Mouse (Mus musculus) hindbrain, embryonic 16.5 days (tissue): ENCODE results near the gene S100b. TPM values are rescaled to one million over a fixed set of nuclear protein-coding genes. Genes with fewer than 3 reads are reported as not detected.
A peak's percentile ranks its signal among the peaks of the same experiment; 100 is the strongest.

Experiments
- ATAC-seq: fragments of 200-750 bp; cut with Nextera tagmentation; 2 replicates; pipeline ENCODE4 v1.8.0; 2017; ENCODE audit warnings: moderate TSS enrichment, moderate library complexity
- H3K27ac ChIP-seq: fragments of 300-500 bp; sonication (generic); 2 replicates; pipeline ENCODE4 v1.5.1; 2014; ENCODE audit warnings: low read depth, mild to moderate bottlenecking, control low read depth, low read length, moderate library complexity
- H3K27me3 ChIP-seq: fragments of 300-500 bp; sonication (generic); replicated peaks from 2 replicates; pipeline ENCODE4 v1.6.1; 2014; ENCODE audit warnings: low read length; ENCODE audit not compliant: control insufficient read depth, insufficient read depth
- H3K36me3 ChIP-seq: fragments of 300-500 bp; sonication (generic); 2 replicates; pipeline ENCODE4 v1.6.1; 2014; ENCODE audit warnings: mild to moderate bottlenecking, low read length, moderate library complexity, mixed read lengths; ENCODE audit not compliant: control insufficient read depth, insufficient read depth
- H3K4me1 ChIP-seq: fragments of 300-500 bp; sonication (generic); 2 replicates; pipeline ENCODE4 v1.6.1; 2014; ENCODE audit warnings: low read depth, low read length; ENCODE audit not compliant: control insufficient read depth, insufficient read depth
- H3K4me2 ChIP-seq: fragments of 300-500 bp; sonication (generic); 2 replicates; pipeline ENCODE4 v1.6.1; 2014; ENCODE audit warnings: mild to moderate bottlenecking, low read length, control low read depth, moderate library complexity
- H3K4me3 ChIP-seq: fragments of 300-500 bp; sonication (generic); 2 replicates; pipeline ENCODE4 v1.5.1; 2014; ENCODE audit warnings: mild to moderate bottlenecking, low read length, control low read depth, moderate library complexity
- H3K9ac ChIP-seq: fragments of 300-500 bp; sonication (generic); 2 replicates; pipeline ENCODE4 v1.6.1; 2014; ENCODE audit warnings: low read depth, mild to moderate bottlenecking, control low read depth, low read length, moderate library complexity
- H3K9me3 ChIP-seq: fragments of 300-500 bp; sonication (generic); 2 replicates; pipeline ENCODE4 v1.6.1; 2014; ENCODE audit warnings: mild to moderate bottlenecking, low read length, moderate library complexity; ENCODE audit not compliant: control insufficient read depth
- WGBS: fragments of 180-500 bp; shearing (Covaris S2); extraction: QIAGEN DNeasy Blood & Tissue Kit; methylation state at CpG from one replicate; pipeline ENCODE4 v1.1.7; 2014; 5-methylcytosine and 5-hydroxymethylcytosine counted together
- polyA plus RNA-seq: library from polyadenylated mRNA; unstranded; fragments of >200 nt; fragmentation: Nextera tagmentation; extraction: Ambion mirVana; gene quantifications from 2 replicates; pipeline ENCODE4 v1.2.1, GENCODE M21; 2015

The S100b gene
- polyA plus RNA-seq, 1 experiment from 2014 or later = 7.9 TPM

DNA sequence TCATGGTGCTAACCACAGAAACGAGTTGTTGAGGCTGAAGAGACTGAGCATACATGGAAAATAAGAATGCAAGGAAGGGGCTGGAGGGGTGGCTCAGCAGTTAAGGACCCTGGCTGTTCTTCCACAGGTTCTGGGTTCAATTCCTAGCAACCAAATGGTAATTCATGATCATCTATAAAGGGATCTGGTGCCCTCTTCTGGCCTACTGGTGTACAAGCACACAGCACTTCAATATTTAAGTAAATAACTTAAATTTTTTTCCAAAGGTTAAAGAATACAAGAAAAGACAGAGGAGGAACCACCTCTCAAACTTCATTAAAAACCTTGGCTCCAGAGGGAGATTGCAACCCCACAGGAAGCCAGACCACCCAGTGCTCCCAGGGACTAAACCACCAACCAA, 24.0 kb upstream of the S100b start:
- peaks cover 3% of the 10 kb centered on the region; the same call in 1 of the 2 replicates for H3K4me1 ChIP-seq
- H3K4me2 ChIP-seq = no peak overlapping the region
- no peak overlapping the region for H3K27ac ChIP-seq
- ATAC-seq = no peak
- 72% methylated on average over 1 of the region's 1 CpGs for WGBS
- no peak overlapping the region for H3K9ac ChIP-seq
- peaks cover 7% of the 10 kb centered on the region for H3K36me3 ChIP-seq
- no peaks in the 10 kb centered on the region for H3K27me3 ChIP-seq
- no peak overlapping the region for H3K4me3 ChIP-seq
- no peaks in the 10 kb centered on the region for H3K9me3 ChIP-seq

DNA sequence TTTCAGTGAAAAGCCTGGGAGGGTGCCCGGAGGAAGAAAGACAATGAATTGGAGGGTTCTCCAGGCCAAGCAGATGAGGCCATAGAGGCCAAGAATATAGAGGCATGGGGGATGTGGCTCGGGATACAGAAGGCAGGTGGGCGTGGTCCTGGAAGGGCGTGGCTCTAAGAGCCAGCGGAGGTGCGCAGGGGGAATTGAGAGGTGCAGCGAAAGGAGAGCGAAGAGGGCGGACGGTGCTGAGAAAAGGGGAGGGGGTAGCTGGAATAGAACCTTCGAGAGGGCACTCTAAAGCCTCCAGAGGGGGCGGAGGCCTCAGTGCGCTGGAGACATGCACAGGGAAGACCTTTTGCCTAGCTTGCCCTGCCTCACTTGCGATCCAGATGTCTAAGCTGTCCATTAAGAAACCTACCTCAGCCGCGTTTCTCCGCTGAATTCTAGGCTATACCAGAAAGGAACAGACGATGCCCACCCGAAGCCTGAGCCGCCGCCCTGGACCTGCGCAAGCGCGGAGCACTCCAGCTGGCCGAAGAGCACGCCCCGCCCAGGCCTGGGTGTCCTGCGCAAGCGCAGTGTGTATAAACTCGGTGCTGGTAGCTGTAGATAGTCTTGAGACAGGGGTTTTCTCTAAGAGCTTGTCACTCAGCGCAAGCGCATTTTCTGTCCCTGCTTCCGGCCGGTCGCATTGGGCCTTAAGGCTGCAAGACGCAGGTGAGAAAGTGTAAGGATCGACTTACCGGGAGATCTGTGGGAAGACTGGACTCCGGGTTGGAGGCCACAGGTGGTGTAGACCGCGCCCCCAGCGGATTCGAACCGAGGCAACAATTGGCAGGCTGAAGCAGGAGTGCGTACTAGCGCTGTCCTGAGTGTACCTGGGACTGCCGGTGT, 16.1 kb upstream of the S100b start, which contains the start of gene Prmt2:
TSS of gene Prmt2 (minus strand) at position 525 of the 885 bp plus-strand sequence.
- H3K4me2 ChIP-seq = peak within 1 kb of the TSS; percentile 74
- H3K9me3 ChIP-seq = no peaks in the 10 kb centered on the region
- H3K9ac ChIP-seq = peak within 1 kb of the TSS; percentile 89
- no peaks in the 10 kb centered on the region for H3K27me3 ChIP-seq
- H3K36me3 ChIP-seq = no peaks in the 10 kb centered on the region
- ATAC-seq = peak; percentile 98
- H3K27ac ChIP-seq = peak within 1 kb of the TSS; percentile 91
- under 1% methylated on average over 47 of the region's 47 CpGs for WGBS
- H3K4me1 ChIP-seq = peaks cover 21% of the 10 kb centered on the region
- H3K4me3 ChIP-seq = peak within 1 kb of the TSS; percentile 74

DNA sequence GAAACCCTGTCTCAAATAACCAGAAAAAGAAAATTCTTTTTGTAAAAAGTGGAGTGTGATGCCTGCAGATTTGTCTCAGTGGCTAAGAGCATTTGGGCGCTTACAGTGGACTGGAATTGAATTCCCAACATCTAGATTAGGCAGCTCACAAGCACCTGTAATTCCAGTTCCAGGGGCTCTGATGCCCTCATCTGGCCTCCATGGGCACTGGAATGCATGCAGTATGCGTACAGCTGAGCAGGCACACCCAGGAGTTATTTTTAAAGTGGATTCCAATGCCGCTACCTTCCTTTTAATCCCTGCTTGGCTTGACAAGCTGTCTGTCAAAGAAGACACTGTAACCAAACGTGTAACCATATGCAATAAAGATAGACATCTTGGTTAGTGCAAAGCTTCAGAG, 14.3 kb upstream of the S100b start:
- WGBS = 77% methylated on average over 4 of the region's 4 CpGs
- Histone ChIP-seq H3K27ac (no peak overlapping the region), H3K27me3 (no peaks in the 10 kb centered on the region), H3K36me3 (no peaks in the 10 kb centered on the region), H3K4me1 (peaks cover 20% of the 10 kb centered on the region), H3K4me3 (no peak overlapping the region), H3K9me3 (no peaks in the 10 kb centered on the region), H3K9ac (no peak overlapping the region), H3K4me2 (no peak overlapping the region)
- ATAC-seq = no peak

DNA sequence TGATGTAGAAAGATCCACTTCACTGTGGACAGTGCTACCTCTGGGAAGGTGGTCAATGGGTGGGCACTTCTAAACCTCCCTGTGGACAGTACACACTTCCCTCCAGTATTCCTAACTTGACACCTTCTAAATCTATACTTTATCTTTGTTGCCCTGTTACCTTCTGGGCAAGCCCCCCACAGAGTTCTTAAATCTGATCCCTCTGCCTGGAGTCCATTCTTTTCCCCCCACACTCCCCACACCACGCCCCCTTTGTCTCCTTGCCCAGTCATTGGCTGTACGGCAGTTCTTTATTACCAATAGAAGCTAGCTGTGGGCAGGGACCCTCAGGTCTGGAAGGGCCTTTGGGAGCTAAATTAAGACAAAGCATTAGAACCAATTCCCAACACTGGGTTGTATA, 8.5 kb upstream of the S100b start:
- Histone ChIP-seq H3K4me2 (no peak overlapping the region), H3K9me3 (no peaks in the 10 kb centered on the region), H3K4me3 (no peak overlapping the region), H3K9ac (no peak overlapping the region), H3K27ac (no peak overlapping the region), H3K36me3 (no peaks in the 10 kb centered on the region), H3K4me1 (0 out of 2 replicates have a peak, but pooled peaks cover 3% of the 10 kb centered on the region), H3K27me3 (no peaks in the 10 kb centered on the region)
- WGBS = 84% methylated on average over 2 of the region's 2 CpGs
- no peak for ATAC-seq

DNA sequence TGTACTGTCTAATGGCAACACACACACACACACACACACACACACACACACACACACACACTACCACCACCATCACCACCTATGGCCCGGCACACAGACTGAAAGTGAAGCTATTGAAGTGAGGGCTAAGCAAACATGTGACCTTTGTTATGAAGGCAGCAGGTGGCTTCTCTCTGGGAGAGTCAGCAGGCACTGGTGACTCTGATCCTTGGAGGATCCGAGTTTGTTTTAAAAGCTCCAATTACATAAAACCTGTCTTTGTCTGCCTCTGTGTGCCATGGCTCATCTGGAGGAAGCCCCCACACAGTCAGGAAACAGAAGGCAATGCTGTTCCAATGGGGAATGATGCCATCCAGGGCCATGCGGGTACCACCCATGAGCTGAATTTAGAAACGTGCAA, 7.1 kb upstream of the S100b start:
- no peaks in the 10 kb centered on the region for H3K27me3 ChIP-seq
- H3K4me3 ChIP-seq = no peak overlapping the region
- no peaks in the 10 kb centered on the region for H3K36me3 ChIP-seq
- no peak overlapping the region for H3K27ac ChIP-seq
- H3K4me1 ChIP-seq = 0 out of 2 replicates have a peak, but pooled peaks cover 3% of the 10 kb centered on the region
- no peak overlapping the region for H3K4me2 ChIP-seq
- no peak overlapping the region for H3K9ac ChIP-seq
- 57% methylated on average over 4 of the region's 4 CpGs for WGBS
- 0 out of 2 replicates have a peak, but pooled peaks have one; percentile 13 for ATAC-seq
- no peaks in the 10 kb centered on the region for H3K9me3 ChIP-seq

DNA sequence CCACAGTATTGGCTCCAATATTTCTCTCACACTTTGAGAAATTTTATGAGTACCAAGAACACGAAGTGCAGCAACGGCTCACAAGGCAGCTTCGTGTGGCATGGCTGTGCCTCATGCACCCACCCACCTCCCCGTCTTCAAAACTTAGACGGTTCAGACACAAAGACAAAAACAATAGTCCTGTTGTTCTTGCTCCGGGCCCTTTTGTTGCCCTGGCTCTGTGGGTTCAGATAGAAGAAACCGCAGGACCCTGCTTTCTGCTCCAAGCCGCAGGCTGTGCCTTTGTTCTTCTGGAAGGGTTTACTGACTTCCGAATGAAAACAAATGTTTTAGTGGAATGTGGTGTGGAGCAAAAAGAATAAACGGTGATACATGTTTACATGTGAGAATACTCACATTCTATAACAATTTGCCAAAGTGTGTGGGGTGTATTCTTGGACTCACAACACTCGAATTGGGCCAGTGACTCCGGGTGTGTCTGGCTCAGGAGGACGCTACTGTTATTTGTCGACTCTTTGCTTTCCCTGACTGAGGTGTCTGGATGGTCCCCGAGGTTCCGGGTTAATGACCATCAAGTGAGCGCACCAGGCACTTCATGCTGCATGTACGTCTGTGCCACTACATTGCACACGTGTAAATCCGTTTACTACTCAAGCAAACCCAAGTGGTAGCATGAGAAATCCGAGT, 5.5 kb upstream of the S100b start:
- ATAC-seq = no peak
- Histone ChIP-seq H3K4me2 (no peak overlapping the region), H3K9ac (no peak overlapping the region), H3K4me3 (no peak overlapping the region), H3K4me1 (peaks cover 3% of the 10 kb centered on the region), H3K9me3 (no peaks in the 10 kb centered on the region), H3K27me3 (no peaks in the 10 kb centered on the region), H3K27ac (no peak overlapping the region), H3K36me3 (no peaks in the 10 kb centered on the region)
- WGBS = 27% methylated on average over 21 of the region's 21 CpGs

DNA sequence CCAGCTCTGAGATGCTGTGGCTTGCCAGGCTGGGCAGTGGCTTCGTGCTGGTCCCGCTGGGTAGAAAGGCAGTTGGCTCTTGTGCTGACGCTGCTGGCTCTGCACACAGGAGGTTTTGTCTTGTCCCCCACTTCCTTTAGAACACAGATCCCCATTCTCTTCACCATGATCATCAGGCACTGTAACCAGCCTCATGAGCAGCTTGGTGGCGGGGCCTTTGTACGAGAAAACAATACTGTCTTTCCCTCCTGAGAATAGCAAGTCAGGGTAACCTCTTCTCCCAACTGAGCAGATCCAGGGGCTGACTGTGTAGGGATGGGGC, 5.0 kb upstream of the S100b start:
- no peak for ATAC-seq
- no peak overlapping the region for H3K4me2 ChIP-seq
- no peaks in the 10 kb centered on the region for H3K9me3 ChIP-seq

DNA sequence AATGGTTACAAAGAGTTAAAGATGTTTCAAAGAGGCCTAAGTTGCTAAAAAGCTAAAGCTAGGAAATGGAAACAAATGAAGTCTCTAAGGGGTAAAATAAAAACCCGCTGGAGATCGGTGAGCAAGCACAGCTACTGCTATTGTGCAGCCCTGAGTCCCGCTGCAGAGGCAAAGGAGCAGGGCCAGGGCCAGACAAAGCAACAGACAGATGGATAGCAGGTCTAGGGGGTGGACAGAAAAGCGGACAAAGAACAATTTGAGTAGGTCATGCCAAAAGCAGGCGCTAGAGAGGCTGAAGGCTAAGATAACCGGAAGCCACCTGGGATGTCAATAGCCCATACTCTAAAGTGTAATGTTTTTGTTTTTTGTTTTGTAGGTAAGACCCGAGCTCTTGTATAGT, 2.8 kb upstream of the S100b start:
- Histone ChIP-seq H3K27ac (no peak overlapping the region), H3K36me3 (no peaks in the 10 kb centered on the region), H3K4me1 (peaks cover 8% of the 10 kb centered on the region), H3K4me3 (no peak overlapping the region), H3K4me2 (no peak overlapping the region), H3K9ac (no peak overlapping the region), H3K9me3 (no peaks in the 10 kb centered on the region), H3K27me3 (no peaks in the 10 kb centered on the region)
- no peak for ATAC-seq
- WGBS = 57% methylated on average over 7 of the region's 7 CpGs

More for the DNA sequence above, 5.0 kb upstream of the S100b start:
- Histone ChIP-seq H3K4me1 (peaks cover 8% of the 10 kb centered on the region), H3K9ac (no peak overlapping the region), H3K27ac (no peak overlapping the region), H3K4me3 (no peak overlapping the region), H3K36me3 (no peaks in the 10 kb centered on the region), H3K27me3 (no peaks in the 10 kb centered on the region)
- WGBS = 48% methylated on average over 5 of the region's 5 CpGs

DNA sequence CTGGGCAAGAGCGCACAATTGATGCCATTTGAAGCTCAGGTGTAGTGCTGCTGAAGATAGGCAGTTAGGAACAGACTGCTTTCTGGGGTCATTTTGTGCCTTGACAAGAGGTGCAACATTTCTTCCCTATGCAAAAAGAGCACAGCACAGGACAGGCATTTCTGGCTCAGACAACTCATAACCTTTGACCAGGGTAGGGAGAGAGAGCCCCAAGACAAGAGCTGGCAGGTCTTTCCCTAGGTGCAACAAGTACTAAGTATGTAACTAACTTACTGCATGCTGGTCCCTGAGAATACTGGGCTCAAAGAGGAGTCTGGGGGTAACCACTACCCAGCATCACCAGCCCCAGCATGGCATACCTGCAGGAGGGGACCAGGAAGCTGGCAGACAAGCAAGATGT, 574 bp upstream of the S100b start:
- H3K27me3 ChIP-seq = no peaks in the 10 kb centered on the region
- WGBS = 100% methylated on average over 1 of the region's 1 CpGs
- peak overlapping the region; percentile 32; the same call in 1 of the 2 replicates for H3K27ac ChIP-seq
- no peak overlapping the region for H3K4me3 ChIP-seq
- no peaks in the 10 kb centered on the region for H3K36me3 ChIP-seq
- H3K9me3 ChIP-seq = no peaks in the 10 kb centered on the region
- H3K4me2 ChIP-seq = no peak overlapping the region
- no peak overlapping the region for H3K9ac ChIP-seq
- H3K4me1 ChIP-seq = peaks cover 8% of the 10 kb centered on the region
- no peak for ATAC-seq
